Mouse (Mus musculus): ENCODE measurements around the gene Gmip.

The Gmip gene

DNA sequence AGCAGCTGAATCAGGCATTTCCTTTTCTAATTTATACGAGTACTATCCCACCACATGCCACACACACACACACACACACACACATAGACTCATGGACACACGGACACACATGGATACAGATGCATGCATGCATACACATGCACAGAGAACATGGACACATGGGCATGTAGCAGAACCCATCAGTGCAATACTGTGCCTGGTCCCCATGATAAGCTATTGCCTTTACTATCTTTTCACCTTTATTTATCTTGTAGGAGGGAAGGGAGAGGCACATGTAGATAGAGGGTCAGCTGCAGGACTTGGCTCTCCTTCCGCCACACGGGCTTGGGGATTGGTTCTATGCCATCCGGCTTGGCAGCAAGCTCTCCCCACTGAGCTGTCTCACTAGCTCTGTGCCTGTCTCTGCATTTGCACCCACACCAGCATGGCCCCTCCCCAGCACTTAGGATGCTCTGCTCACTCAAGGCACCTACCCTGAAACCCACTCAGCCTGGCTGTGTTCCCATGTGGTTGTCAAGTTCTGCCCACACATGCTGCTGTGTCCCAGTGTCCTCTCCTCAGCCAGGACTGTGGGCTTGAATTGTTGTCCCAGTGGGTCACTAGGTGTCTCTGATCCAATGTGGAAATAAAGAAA, 55.0 kb downstream of the Gmip start:
- DNase-seq (ENCODE audit: low spot score), result no peak

DNA sequence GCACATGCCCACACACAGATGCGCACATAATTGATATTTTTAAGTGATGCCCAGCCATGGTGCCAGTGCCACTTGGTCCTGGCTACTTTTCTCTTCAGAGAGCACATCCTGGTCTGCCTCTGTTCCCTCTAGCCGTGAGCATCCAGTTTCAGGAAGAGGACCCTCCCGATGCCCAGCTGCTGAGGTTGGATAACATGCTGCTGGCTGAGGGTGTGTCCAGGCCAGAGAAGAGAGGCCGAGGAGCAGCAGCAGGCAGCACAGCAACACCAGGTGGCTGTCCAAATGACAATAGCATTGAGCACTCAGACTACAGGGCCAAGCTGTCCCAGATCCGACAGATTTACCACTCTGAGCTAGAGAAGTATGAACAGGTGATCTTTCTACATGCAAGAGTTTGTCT, 55.7 kb downstream of the Gmip start:
- DNase-seq (ENCODE audit: low spot score), result no peak

DNA sequence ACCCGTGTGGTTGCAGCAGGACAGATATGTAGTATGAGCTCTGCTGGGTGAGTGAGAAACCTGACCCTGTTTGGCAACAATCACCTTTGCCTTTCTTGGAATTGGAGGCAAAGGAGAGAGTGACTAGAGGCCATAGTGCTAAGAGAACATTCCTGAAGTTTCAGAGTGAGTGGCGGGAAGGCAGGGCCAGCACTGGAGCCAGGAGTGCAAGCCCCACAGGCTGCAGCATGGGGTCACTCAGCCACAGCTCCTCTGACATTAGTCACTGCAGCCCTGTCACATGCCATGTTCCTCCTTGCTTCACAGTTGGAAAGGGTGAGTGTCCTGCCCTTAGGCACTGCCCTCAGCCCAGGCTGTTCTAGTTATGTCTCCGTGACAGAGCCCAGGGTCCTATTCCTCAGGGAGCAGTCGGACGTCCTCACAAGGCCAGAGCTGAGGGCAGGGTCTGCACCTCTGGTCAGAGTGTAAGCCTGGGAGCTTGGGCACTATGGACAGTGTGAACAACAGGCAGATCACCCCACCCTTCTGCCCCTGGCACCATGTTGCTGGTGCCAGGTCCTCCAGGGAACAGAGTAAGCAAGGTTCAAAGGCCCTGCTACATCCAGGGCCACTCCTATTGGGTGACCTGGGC, 59.3 kb downstream of the Gmip start:
- no peak for DNase-seq (ENCODE audit: low spot score)

DNA sequence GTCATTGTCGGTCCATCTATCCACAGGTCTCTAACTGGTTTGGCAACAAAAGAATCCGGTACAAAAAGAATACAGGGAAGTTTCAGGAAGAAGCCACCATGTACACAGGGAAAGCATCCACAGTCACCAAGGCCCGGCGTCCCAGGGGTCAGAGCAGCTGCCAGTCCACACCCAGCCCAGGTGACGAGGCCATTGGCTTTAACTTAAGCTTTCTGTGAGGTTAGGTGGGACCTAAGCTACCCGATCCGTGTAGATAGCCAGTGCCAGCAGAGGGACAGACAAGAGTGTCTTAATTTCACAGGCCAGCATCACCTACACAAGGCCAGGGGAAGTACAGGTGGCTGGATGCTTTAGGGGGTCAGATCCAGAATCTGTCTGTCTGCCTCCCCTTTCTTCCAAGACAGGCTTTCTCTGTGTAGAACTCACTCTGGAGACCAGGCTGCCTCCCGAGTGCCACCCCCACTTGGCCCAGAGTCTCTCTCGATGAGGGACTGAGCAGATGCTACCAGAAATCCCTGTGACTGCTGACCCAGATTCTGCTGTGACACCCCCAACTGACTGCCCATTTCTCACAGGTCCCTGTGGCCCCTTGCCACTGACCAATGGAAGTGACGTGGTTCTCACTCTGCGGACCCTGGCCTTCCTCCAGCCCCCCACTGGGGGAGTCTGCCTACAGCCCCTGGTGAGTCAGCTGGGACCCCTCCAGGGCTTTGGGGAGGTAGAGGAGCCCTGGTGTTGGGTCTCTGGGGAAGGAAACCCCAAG, 61.7 kb downstream of the Gmip start:
- DNase-seq (ENCODE audit: low spot score), result no peak

GRCm38 (mm10) chr8:69870907-69871306, 62.4 kb downstream of the Gmip start:
- DNase-seq (ENCODE audit: low spot score), result no peak
